Mouse (Mus musculus) bone marrow, adult 2 months (tissue): Measurements from ENCODE around the gene Anapc2.

Experiments
- CTCF ChIP-seq: fragments of 200-500 bp; IDR thresholded peaks from 2 replicates; pipeline ENCODE4 v1.5.1; 2011; ENCODE audit warnings: low read length, control low read depth; ENCODE audit not compliant: control insufficient read depth, insufficient read depth
- POLR2A ChIP-seq: fragments of 200-500 bp; IDR thresholded peaks from 2 replicates; pipeline ENCODE4 v1.6.1; 2011; ENCODE audit warnings: low read depth, mild to moderate bottlenecking, control low read depth, low read length, borderline replicate concordance; ENCODE audit not compliant: control insufficient read depth

DNA sequence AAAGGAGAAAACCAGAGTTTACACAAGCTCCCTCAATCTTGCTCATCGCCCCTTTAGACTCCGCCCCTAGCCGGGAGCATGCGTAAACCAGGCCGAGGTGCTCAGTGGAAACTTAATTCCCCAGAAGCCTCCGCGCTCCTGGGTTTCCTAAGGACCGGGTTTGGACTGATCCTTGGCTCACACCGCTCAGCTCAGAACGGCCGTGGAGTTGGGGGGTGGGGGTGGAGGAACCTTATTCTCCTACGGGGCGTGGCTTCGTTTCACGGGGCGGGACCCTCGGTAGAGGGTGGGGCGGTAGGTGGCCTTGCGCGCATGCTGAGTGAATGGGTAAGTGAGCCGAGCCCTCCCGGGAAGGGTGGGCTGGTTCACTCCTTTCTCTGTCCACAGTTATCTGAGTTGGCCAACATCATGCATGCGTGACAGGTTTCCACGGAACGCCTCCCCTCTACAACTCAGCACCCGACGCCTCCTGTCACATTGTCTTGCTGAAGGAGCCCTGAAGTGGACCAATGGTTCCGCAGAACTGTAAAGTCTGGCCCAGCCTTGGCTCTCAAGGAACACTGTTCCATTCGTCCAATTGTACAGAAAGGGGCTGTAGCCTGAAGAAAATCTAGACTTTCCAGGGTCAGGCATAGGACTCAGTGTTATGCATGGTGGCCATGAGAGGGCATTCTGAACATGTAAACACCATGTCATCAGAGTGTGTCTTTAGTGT lies 31.4 kb upstream of the Anapc2 start:
- no peak for TF ChIP-seq CTCF
- no peak for TF ChIP-seq POLR2A
